Mouse (Mus musculus) spleen, postnatal 0 days (tissue): Measurements from ENCODE around the gene Wwtr1. TPM values are rescaled to one million over a fixed set of nuclear protein-coding genes. Genes with fewer than 3 reads are reported as not detected.

ENCODE experiments used
- polyA plus RNA-seq: library from polyadenylated mRNA; unstranded; fragments of >200 nt; fragmentation: Nextera tagmentation; extraction: Ambion mirVana; gene quantifications from 2 replicates; pipeline ENCODE4 v1.2.1, GENCODE M21; 2015

Gene Wwtr1
- polyA plus RNA-seq, result 7.6 and 9.2 TPM in 2 replicates

DNA sequence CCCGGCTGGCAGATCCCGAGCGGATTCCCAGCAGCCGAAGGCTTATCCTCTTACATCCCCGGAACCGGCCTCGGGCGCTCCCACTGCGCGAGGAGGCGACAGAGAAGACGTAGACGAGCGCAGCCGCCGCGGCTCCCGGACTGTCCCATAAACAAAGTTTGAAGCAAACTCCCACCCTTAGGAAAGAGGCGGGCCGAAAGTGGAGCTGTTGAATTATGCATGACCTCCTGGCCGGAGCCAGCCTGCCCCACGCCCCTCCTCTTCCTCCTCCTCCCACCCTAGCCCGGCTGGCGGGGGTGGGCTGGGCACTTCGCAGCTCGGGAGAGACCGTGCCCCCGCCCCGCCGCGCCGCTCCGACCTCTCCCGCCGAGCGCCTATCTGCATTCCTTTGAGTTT, at the start of gene Wwtr1:
Gene Wwtr1, minus strand, starts transcription at position 251 of the 396 bp plus-strand sequence.

DNA sequence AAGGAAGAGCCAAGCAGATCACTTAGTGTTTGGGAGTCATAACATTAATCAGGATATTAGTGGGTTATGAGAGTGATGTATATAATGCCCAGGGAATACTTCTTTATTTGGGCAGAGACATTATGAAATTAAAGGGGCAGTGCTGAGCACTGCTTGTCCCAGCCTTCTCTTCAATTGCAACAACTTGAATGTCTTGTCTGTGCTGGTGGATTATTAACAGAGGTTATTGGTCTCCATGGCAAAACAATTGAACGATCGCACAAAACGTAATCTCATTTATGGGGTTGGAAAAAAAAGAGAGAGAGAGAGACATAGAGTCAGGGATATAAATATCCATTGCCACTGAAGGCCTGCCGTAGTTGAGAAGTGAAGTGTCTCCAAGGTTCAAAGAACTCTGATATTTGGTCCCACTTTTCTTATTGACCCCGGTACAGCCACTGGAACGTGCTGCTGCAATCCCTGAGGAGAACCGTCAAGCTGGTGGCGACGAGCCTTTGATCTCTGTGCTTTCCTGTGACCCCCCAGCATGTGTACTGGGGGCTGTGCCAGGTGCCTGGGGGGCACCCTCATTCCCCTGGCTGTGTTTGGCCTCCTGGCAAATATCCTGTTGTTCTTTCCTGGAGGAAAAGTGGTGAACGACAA, 150.5 kb downstream of the Wwtr1 start, which contains the start of gene Tm4sf4:
Gene Tm4sf4, plus strand, starts transcription at position 226 of the 642 bp plus-strand sequence.

Other genes starting within 250 kb of the Wwtr1 start
- 0.45 and 0.88 TPM in 2 replicates for gene Tm4sf4, start 150.6 kb downstream of the Wwtr1 start, polyA plus RNA-seq
- gene Commd2, start 75.8 kb upstream of the Wwtr1 start, polyA plus RNA-seq, result 51.4 and 52.2 TPM in 2 replicates
- not detected in 2 replicates for gene Ankub1, start 116.9 kb upstream of the Wwtr1 start, polyA plus RNA-seq
- gene Rnf13, start 160.2 kb upstream of the Wwtr1 start, polyA plus RNA-seq, result 40.2 and 59.6 TPM in 2 replicates